Mouse (Mus musculus) kidney, embryonic 14.5 days (tissue): ENCODE results near the gene Fsip1. TPM values are rescaled to one million over a fixed set of nuclear protein-coding genes. Genes with fewer than 3 reads are reported as not detected.
A peak's percentile ranks its signal among the peaks of the same experiment; 100 is the strongest.

ENCODE experiments used
- ATAC-seq: fragments of 200-750 bp; cut with Nextera tagmentation; 2 replicates; pipeline ENCODE4 v1.8.0; 2017; ENCODE audit warnings: moderate number of reproducible peaks, mild to moderate bottlenecking, moderate TSS enrichment, moderate library complexity; ENCODE audit not compliant: low FRiP score, low TSS enrichment
- H3K27ac ChIP-seq: fragments of 300-500 bp; sonication (generic); 2 replicates; pipeline ENCODE4 v1.5.1; 2014; ENCODE audit warnings: low read depth, mild to moderate bottlenecking, low read length, moderate library complexity, mixed read lengths
- H3K27me3 ChIP-seq: fragments of 300-500 bp; sonication (generic); 2 replicates; pipeline ENCODE4 v1.6.1; 2014; ENCODE audit warnings: mild to moderate bottlenecking, low read length; ENCODE audit not compliant: control insufficient read depth, insufficient read depth
- H3K36me3 ChIP-seq: fragments of 300-500 bp; sonication (generic); 2 replicates; pipeline ENCODE4 v1.6.1; 2014; ENCODE audit warnings: low read length, mixed read lengths; ENCODE audit not compliant: control insufficient read depth, insufficient read depth
- H3K4me1 ChIP-seq: fragments of 300-500 bp; sonication (generic); 2 replicates; pipeline ENCODE4 v1.6.1; 2014; ENCODE audit warnings: low read length, mixed read lengths; ENCODE audit not compliant: control insufficient read depth, insufficient read depth
- H3K4me2 ChIP-seq: fragments of 300-500 bp; sonication (generic); replicated peaks from 2 replicates; pipeline ENCODE4 v1.6.1; 2014; ENCODE audit warnings: low read depth, mild to moderate bottlenecking, low read length
- H3K4me3 ChIP-seq: fragments of 300-500 bp; sonication (generic); 2 replicates; pipeline ENCODE4 v1.5.1; 2014; ENCODE audit warnings: mild to moderate bottlenecking, low read length
- H3K9ac ChIP-seq: fragments of 300-500 bp; sonication (generic); 2 replicates; pipeline ENCODE4 v1.6.1; 2014; ENCODE audit warnings: low read depth, mild to moderate bottlenecking, low read length, moderate library complexity
- H3K9me3 ChIP-seq: fragments of 300-500 bp; sonication (generic); 2 replicates; pipeline ENCODE4 v1.6.1; 2016; ENCODE audit warnings: low read length; ENCODE audit not compliant: control insufficient read depth
- WGBS: fragments of 180-500 bp; shearing (Covaris S2); extraction: QIAGEN DNeasy Blood & Tissue Kit; methylation state at CpG from one replicate; pipeline ENCODE4 v1.1.7; 2014; 5-methylcytosine and 5-hydroxymethylcytosine counted together
- polyA plus RNA-seq: library from polyadenylated mRNA; unstranded; fragments of >200 nt; fragmentation: Nextera tagmentation; extraction: Ambion mirVana; gene quantifications from 2 replicates; pipeline ENCODE4 v1.2.1, GENCODE M21; 2014

The Fsip1 gene
- polyA plus RNA-seq, 1 experiment from 2014 or later, result 1.7 TPM

- no peaks in the 10 kb centered on the region for H3K9me3 ChIP-seq
- no peak overlapping the region for H3K27ac ChIP-seq
- ATAC-seq, result no peak
- peak overlapping the region; percentile 63 for H3K4me2 ChIP-seq
- H3K27me3 ChIP-seq, result no peaks in the 10 kb centered on the region
- WGBS, result 68% methylated on average over 21 of the region's 21 CpGs
- peaks cover 15% of the 10 kb centered on the region; the same call in 1 of the 2 replicates for H3K4me1 ChIP-seq
- no peak overlapping the region for H3K9ac ChIP-seq
- peak overlapping the region; percentile 61 for H3K4me3 ChIP-seq
- peaks cover 15% of the 10 kb centered on the region; the same call in 1 of the 2 replicates for H3K36me3 ChIP-seq
Measured at GRCm38 (mm10) chr2:118112846-118113479, 143.8 kb downstream of the Fsip1 start.

- H3K4me1 ChIP-seq, result peaks cover 15% of the 10 kb centered on the region; the same call in 1 of the 2 replicates
- H3K36me3 ChIP-seq, result peaks cover 15% of the 10 kb centered on the region; the same call in 1 of the 2 replicates
- WGBS, result 24% methylated on average over 5 of the region's 5 CpGs
- H3K4me2 ChIP-seq, result peak overlapping the region; percentile 63
- ATAC-seq, result no peak
- H3K4me3 ChIP-seq, result peak overlapping the region; percentile 61
- H3K27ac ChIP-seq, result no peak overlapping the region
- no peaks in the 10 kb centered on the region for H3K9me3 ChIP-seq
- H3K27me3 ChIP-seq, result no peaks in the 10 kb centered on the region
- H3K9ac ChIP-seq, result peak overlapping the region; percentile 74; the same call in 1 of the 2 replicates
Measured at GRCm38 (mm10) chr2:118112438-118112837, 144.3 kb downstream of the Fsip1 start.

GRCm38 (mm10) chr2:118111488-118112131, 145.2 kb downstream of the Fsip1 start, which contains the start of gene Thbs1:
Thbs1 (plus strand) TSS chr2:118111876.
- H3K27ac ChIP-seq, result peak within 1 kb of the TSS; percentile 30; the same call in 1 of the 2 replicates
- no peaks in the 10 kb centered on the region for H3K27me3 ChIP-seq
- no peaks in the 10 kb centered on the region for H3K9me3 ChIP-seq
- H3K4me1 ChIP-seq, result peaks cover 15% of the 10 kb centered on the region; the same call in 1 of the 2 replicates
- ATAC-seq, result peak; percentile 88
- peak within 1 kb of the TSS; percentile 61 for H3K4me3 ChIP-seq
- peaks cover 10% of the 10 kb centered on the region; the same call in 1 of the 2 replicates for H3K36me3 ChIP-seq
- peak within 1 kb of the TSS; percentile 74 for H3K9ac ChIP-seq
- H3K4me2 ChIP-seq, result peak within 1 kb of the TSS; percentile 63
- WGBS, result under 1% methylated on average over 36 of the region's 36 CpGs

GRCm38 (mm10) chr2:118111116-118111487, 145.7 kb downstream of the Fsip1 start:
- peak; percentile 86 for ATAC-seq
- Histone ChIP-seq H3K4me3 (peak overlapping the region; percentile 61), H3K27me3 (no peaks in the 10 kb centered on the region), H3K4me1 (peaks cover 15% of the 10 kb centered on the region; the same call in 1 of the 2 replicates), H3K9me3 (no peaks in the 10 kb centered on the region), H3K36me3 (peaks cover 5% of the 10 kb centered on the region; the same call in 1 of the 2 replicates), H3K9ac (peak overlapping the region; percentile 25; the same call in 1 of the 2 replicates), H3K27ac (peak overlapping the region; percentile 30; the same call in 1 of the 2 replicates), H3K4me2 (peak overlapping the region; percentile 63)
- under 1% methylated on average over 16 of the region's 16 CpGs for WGBS

GRCm38 (mm10) chr2:118110225-118110915, 146.4 kb downstream of the Fsip1 start:
- WGBS, result 36% methylated on average over 17 of the region's 17 CpGs
- Histone ChIP-seq H3K27ac (no peak overlapping the region), H3K36me3 (no peaks in the 10 kb centered on the region), H3K27me3 (no peaks in the 10 kb centered on the region), H3K4me3 (peak overlapping the region; percentile 61), H3K4me1 (peaks cover 15% of the 10 kb centered on the region; the same call in 1 of the 2 replicates), H3K4me2 (peak overlapping the region; percentile 63), H3K9ac (no peak overlapping the region; the same call in 1 of the 2 replicates), H3K9me3 (no peaks in the 10 kb centered on the region)
- ATAC-seq, result peak; percentile 14; the same call in 1 of the 2 replicates

GRCm38 (mm10) chr2:118102169-118102568, 154.6 kb downstream of the Fsip1 start:
- H3K4me3 ChIP-seq, result no peak overlapping the region
- H3K9ac ChIP-seq, result no peak overlapping the region
- ATAC-seq, result no peak
- H3K27ac ChIP-seq, result no peak overlapping the region
- no peaks in the 10 kb centered on the region for H3K9me3 ChIP-seq
- no peaks in the 10 kb centered on the region for H3K36me3 ChIP-seq
- H3K27me3 ChIP-seq, result no peaks in the 10 kb centered on the region
- WGBS, result 57% methylated on average over 4 of the region's 4 CpGs
- H3K4me2 ChIP-seq, result no peak overlapping the region
- H3K4me1 ChIP-seq, result no peaks in the 10 kb centered on the region

GRCm38 (mm10) chr2:118099104-118099503, 157.7 kb downstream of the Fsip1 start:
- no peaks in the 10 kb centered on the region for H3K4me1 ChIP-seq
- H3K36me3 ChIP-seq, result no peaks in the 10 kb centered on the region
- H3K4me2 ChIP-seq, result no peak overlapping the region
- 77% methylated on average over 4 of the region's 4 CpGs for WGBS
- no peaks in the 10 kb centered on the region for H3K9me3 ChIP-seq
- H3K27ac ChIP-seq, result no peak overlapping the region
- ATAC-seq, result no peak
- no peak overlapping the region for H3K9ac ChIP-seq
- no peak overlapping the region for H3K4me3 ChIP-seq
- H3K27me3 ChIP-seq, result no peaks in the 10 kb centered on the region

- Histone ChIP-seq H3K4me1 (no peaks in the 10 kb centered on the region), H3K9ac (no peak overlapping the region), H3K4me2 (no peak overlapping the region), H3K27ac (no peak overlapping the region), H3K4me3 (no peak overlapping the region), H3K9me3 (no peaks in the 10 kb centered on the region), H3K27me3 (no peaks in the 10 kb centered on the region), H3K36me3 (no peaks in the 10 kb centered on the region)
- ATAC-seq, result no peak
- 90% methylated on average over 5 of the region's 5 CpGs for WGBS
Measured at GRCm38 (mm10) chr2:118091226-118091625, 165.5 kb downstream of the Fsip1 start.
